Mouse (Mus musculus) layer of hippocampus, adult 9-11 months (tissue): ENCODE data around the gene Stra8.

Source experiments
- DNase-seq: peaks from one replicate; pipeline ENCODE4 v3.0.0; 2022

Gene Stra8

DNA sequence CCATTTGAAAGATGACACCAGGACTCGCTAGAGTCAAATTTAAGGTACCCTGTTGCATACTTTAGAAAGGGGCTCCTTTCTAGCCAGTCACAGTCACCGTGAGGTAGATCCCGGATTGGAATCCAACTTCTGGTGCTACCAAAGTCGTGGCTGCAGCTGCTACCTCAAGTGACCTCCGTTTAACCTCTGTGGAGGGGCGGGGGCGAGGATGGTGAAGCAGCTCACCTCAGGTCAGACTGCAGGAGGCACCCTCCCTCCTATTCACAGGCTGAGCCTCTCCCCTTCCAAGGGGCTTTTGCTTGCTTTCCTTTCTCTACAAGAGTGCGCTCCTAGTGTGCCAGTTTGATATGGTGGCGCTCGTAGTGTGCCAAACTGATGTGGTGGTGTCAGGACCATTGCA, at the start of gene Stra8:
TSS of gene Stra8 (plus strand) at position 208 of the 400 bp plus-strand sequence.
- no peak for DNase-seq

DNA sequence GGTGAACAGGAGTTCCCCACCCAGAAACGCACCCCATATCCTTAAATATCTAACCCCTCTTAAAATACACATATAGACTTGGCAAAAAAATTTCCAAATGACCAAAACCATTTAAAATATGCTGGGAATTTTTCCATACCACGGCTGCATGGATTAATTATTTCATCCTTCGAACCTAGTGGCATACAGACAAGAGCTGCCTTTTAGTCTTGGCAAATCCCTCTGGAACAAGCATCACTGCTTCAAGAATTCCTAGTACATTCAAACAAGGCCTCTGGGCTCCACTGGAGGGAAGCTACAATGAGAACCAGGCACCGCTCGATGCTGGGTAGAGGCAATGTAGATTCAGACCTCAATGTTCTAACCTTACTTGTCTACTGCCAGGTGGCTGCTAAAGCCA, 49.2 kb upstream of the Stra8 start:
- DNase-seq = no peak

DNA sequence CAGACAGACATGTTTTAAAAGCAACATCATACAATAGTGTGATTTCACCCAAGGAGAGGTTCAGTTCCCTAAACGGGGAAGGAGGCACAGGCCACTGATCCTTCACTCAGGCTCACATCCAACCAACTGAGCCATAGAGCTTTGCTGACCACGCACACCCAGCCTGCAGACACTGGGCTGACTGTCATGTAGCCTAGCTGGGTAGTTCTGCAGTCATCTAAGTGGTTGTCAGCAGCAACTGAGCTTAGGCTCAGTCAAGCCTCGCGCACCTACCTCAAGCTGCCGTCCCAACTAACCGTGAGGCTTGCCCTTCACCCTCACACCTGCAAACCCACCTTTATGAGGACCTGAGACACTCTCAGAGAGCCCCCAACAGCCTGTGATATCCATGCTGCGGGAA, 48.0 kb upstream of the Stra8 start:
- DNase-seq = no peak

DNA sequence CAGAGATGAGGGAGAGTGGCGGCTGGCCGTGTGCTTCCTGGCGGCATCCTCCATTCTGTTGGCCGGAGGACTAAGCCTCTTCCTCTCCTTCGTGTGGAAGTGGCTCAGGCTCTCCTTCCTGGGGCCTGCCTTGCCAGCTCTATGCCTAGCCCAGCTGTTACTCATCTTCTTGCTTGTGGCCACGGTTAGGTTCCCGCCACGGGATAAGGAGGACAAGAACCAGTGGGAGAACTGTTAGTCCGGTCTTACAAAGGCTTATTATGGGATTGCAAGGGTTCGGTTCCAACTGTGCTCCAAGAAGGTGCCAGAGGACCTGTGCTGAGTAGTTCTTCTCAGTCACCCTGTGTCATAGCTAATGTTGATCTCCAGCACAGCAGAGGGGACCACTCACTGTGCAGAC, 47.1 kb upstream of the Stra8 start:
- no peak for DNase-seq

DNA sequence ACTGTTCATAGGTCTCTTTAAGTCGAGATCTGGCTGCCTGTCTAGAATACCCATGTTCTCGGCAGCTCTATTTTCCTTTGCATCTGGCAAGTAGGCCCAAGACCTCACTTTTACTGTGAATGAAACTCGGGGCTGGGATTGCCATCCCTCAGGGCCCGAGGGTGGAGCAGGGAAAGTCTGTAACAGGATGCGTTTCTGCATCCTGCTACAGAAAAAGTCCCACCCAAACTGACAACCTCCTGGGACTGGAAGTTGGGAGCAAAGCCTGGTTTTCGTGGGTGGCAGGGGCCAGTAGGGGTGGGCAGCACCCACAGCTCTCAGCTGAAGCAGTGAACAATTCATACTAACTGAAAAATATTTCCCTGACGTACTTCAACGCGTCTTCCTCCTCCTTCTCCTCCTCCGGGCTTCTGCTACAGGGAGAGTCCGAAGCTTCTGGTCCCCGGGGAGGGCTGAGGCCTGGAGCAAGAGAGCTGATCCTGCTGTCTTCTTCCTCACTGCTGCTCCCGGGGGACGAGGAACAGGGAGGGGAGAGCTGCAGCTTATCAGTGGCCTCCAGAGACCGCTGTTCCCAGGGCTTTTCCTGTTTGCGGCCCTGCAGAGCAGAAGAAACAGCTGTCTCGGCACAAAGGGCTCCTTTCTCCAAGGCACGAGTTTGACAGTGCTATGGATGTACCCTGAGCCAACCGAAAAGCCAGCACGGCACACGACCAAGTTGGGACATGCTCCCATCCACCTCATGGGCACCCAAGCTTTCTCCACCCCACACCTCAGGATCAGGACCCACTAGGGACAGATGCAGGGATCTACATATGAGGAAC, 45.7 kb upstream of the Stra8 start:
- no peak for DNase-seq

DNA sequence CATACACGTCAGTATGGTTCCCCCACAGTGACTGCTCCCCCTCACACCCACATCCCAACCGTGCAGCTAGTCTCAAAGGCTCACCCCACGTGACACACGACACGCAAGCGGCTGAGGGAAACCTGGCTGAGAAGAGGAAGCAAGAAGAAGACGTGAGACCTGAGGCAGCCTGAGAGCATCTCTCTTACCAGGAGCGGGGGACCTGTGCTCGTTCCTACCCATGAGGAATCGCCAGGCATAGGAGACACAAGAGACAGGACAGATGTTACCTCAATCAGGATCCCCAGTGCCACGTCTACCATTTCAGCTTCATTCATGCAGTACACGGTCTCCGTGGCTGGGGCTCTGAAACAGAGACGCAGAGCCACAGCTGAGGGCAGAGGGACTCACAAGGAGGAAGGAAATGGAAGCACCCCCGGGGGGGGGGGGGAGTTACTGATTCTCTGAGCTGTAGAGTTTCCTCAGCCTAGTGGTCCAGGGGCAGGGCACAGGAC, 44.6 kb upstream of the Stra8 start:
- peak; percentile 62 for DNase-seq

DNA sequence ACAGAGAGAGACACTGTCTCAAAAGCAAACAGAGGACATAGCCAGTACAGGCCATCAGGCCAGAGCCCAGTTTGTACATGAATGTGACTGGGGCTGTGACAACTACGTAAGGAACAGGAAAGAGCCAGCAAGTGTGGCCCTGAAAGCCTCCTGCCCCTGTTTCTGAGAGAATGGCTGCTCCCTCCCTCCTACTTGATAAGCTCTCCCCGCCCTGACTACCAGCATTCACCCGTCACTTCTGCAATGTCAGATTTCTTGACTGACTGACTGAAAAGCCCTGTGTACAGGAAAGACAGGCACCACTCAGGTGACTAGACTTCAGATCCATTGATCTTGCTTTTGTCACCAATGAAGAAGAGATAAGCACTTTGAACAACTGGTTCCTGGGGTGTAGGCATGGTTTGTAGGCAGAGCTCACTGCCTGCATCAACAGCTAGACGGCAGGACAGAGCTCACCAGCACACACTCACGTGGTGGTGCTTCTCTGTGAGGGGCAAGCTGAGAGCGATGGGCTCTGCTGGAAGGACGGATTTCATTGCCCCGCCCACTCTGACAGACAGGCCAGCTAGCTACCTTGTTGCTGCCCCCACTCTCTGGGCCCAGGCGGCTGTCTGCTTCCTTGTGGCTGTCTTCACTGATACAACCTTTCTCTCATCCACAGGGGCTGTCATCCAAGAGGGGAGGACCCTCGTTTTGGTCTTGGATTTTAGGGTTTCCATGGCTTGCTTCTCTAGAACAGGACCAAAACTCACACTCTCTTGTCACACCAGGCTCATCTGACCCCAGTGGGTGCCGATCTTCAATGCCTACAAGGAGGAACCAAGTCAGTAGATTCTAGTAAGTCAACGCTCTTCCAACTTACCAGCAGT, 43.8 kb upstream of the Stra8 start:
- no peak for DNase-seq

DNA sequence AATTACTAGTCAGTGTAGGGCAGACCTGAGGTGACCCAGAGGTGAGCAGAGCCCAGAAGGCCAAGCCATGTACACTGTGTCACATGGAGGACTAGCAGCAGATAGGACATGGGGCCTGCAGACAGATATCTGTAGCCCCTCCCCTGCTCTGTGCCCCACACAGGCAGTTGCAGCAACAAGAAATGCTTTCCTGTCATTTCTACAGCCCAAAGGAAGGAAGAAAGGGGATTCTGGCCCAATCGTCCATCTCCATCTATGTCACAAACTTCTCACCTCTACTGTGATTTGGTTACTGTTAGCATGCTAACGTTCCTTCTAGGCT, 43.2 kb upstream of the Stra8 start:
- no peak for DNase-seq

DNA sequence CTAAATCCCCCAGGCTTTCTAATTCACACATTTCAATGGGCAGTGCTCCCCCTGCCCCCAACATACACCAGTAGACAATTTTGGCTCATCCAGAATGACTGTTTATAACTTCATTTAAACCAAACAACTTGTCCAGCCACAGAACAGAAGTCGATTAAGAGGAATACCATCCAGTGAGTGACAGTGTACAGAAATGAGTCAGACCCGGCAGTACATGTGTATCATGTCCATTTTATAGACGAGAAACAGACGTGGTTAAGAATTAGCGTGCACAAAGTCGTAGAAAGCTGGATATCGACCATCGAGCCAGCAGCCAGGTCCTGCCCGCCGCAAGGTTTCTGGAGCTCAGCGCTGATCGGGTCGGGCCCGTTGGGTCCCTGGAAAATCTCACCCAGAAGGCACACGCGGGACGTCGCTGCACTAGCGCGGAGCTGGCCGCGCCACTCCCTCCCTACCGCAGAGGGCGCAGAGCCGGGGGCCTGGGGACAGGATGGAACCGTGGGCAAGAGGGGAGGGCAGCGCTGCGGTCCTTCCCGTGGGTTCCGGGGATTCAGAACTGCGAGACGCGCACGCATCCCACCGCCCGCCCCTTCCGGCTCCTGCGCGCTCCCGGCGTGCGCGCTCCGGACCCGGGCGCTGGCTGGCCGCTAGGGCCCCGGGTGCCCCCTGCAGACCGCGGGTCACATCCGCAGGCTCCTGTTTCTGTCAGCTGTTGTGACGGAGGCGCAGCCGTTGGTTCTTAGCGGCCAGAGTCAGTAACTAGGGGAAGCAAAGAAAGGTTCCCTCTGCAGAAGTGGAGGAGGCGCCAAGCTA, 42.2 kb upstream of the Stra8 start, which contains the start of gene Cyren:
TSS of gene Cyren (minus strand) at position 552 of the 813 bp plus-strand sequence.
- DNase-seq = peak; percentile 92

DNA sequence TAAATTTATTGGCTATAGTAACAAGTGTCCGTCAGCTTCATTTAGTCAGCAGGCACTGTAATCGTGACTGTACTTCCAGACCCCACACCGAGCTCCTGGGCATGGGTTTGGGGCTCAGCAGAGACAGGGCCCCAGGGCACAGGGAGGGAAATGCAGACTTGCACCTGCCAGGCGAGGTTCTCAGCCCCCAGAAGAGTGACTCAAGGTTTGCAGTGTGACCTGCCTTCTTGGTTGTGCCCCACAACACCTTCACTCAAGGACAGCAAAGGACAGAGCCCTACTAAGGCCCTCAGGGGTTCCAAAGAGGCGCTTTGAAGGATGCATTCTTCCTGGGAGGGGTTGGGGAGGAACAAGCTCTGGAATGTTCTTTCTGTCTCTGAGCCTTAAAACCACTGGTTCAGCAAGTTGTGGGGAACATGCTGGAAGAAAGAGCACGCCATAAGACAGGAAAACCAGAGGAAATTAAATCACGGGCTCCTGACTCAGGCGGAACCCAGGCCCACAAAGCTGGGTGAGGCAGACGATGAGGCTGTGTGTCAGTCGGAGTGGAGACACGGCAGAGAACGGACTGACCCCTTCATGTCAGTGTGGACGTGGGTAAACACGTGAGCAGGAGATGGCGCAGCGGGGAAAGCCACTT, 40.7 kb upstream of the Stra8 start:
- DNase-seq = no peak

DNA sequence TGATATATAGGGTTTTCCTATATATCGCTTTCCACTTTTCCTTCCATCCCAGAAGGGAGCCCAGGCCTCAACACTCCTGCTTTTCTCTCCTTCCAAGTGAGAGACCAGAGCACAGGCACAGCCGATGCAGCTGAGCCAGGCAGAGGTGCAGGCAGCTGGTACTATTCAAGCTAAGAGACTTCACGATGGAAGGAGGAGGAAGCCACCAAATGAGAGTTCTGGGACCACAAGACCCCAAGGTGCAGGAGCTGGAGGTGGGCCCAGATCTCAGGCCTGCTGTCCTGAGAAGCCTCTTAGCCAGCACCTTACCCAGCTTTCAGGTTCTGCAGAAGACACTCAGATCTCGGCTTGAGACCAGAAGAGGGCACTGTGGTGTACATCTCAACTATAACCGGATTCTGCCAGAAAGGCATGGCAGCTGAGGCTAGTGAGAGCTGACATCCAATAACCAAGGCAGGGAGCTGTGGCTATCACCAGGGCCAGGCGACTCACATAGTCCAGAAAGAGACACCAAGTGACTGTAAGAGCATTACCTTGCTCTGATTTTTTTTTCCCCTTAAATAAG, 40.0 kb upstream of the Stra8 start:
- DNase-seq = peak; percentile 70

DNA sequence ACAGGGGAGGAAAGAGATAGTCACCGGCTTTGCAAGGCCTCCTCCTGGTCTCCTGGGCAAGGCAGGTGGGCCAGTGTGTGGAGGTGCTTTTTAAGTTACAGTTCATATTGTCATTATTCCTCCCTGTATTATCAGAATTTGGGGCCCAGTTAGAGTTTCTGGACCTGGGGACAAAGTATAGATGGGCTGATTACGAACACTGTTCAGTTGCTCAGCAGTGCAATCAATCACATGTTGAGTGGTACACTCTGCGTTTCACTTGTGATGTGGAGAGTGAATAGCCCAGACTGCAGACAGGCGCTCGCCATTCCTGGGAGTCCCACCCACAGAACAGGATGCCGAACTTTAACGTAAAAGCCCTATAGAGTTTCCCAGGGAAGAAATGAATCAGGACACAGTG, 35.2 kb upstream of the Stra8 start:
- DNase-seq = no peak

DNA sequence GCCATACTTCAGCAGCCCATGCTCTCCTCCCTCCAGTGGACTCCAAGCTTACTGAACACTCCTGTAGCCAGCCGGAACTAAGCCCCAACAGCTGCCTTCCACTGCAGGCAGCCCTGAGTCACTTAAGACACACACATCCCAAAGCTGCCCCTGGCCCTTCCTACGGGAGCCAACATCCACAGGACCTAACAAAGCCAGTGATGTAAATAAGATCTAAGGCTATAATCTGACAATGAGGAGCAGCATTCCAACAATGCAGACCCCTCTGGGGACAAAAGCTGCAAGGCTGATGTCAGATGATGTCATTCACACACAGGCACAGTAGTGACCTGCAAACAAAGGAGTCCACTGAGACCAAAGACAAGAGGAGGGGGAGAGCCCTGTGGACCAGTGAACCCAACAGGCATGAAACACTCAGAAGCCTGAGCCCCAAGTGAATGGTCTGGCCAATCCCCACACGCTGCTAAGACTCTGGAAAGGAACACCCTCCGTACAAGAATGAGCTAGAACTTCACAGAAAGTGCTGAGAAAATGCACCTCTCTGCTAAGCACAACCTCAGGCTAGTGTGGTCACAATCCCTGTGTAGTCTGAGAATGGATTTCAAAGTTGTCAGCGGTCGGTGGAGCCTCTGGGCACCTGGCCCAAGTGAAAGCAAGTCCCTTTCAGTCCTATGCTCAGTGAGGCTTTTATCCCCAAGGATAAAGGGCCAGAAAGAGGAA, 32.7 kb upstream of the Stra8 start:
- DNase-seq = peak; percentile 73

DNA sequence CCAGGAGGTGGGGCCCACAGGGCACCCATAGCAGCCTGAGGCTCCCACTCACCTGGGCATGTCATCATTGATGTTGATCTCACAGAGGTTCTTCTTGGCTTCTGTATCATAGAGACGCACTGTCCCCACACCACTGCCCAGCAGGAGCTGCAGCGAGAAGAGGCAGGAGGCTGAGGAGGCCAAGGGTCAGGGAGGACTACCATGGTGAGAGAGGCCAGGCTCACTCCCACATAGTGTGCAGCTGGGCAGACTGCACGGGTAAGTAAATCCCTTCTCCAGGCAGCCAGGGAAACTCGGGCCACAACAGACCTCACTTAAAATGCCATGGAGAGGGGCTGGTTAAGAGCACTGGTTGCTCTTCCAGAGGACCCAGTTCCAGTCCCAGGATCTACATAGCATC, 30.8 kb upstream of the Stra8 start:
- DNase-seq = no peak

DNA sequence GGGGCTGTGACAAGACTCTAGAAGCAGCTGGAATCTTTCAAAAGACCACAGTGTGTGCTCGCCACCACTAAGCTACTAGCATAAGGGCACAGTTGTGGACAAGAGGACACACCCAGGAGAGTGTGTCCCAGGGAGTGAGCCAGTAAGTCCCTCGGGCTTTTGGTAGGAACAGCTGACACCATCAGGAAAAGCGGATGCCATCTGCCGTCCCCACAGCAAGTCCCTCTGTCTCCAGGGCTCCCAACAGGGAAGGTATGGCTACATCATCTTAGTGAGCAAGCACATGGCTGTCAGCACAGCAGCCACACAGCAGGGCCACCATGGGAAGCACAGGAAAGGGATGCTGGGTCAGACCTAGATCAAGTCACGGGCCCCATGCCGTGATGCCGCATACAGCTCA, 24.4 kb upstream of the Stra8 start:
- DNase-seq = no peak

DNA sequence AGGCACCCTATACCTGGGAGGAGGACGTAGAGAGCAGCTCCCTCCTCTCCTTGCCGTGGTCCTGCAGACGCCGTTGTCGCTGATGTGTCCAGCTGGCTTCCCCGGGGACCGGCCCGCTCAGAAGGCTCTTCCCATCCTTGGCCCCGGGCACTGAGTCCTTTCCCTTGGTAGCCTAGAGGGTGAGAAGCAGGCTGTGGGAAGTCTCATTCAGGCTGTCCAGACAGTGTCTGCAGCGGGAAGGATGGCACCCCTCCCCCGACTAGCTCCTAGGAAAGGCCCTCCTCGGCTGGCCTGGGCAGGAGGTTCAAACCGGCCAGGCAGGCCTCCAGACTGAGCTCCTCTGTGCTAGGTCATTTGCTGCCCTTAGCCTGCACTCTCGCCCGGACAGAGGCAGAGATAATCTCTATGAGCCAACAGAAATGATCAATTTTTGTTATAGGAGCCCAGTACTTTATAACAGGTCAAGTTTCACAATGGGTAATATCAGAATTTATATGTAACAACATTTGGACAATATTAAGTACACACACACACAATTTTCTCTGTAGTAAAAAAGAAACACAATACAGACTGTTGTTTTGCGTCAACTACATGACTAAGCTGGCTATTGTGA, 23.7 kb upstream of the Stra8 start:
- no peak for DNase-seq

DNA sequence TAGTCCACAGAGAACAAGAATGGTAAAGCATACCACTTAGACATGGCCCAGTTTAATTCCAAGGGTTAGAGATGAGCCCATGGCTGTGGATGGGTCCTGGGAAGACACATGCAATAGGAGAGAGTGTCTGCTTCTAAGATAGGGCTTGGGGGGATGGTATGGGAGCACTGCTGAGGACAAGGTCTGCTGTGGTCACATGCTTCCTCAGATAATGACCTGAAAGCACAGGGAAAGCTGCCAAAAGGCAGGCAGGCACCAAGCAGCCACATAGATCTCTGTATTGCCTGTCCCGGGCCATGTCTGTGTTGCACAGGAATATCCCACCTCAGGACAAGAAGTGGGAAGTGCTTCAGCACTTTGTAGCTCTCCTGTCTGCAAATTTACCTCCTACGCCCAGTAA, 20.8 kb upstream of the Stra8 start:
- DNase-seq = no peak

DNA sequence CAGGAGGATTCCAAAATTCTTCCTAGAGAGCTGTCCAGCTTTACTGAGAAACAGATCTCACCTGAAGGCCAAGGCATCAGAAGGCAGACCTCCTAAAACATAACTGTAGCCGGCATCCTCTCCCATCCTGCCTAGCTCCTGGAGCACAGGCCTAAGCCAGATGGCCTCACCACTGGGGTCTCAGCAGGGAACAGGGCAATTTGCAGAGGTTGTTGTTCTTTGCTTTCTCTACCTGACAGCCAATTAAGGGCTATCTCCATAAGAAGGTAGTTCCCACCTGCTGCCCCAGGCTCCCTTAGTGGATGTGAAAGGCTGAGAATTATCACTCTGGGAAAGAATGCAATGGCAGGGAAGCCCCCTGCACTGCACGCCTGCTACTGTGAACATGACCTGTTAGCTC, 19.0 kb upstream of the Stra8 start:
- DNase-seq = no peak

DNA sequence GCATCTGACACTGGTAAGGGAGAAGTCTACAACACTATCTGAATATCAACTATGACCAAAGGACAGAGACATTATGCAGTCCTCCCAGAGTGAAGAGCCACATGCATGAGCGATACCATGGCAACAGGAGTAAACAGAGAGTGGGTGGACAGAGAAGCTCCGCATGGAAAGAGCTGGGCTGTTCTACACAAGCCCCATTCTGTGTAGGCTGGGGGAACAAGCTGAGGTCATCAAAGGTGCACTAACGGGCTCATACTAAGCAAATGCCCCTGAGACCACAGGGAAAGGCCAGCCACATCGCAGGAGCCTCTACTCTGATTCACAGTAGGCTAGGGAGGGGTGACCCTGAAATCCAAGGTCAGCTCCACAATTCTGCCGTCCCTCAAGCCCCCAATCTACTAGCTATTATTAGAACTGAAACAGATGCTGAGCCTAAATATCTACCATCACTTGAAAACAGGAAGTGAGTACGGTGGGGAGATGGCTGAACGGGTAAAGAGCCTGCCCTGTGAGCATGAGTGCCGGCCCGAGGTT, 18.0 kb upstream of the Stra8 start:
- no peak for DNase-seq

DNA sequence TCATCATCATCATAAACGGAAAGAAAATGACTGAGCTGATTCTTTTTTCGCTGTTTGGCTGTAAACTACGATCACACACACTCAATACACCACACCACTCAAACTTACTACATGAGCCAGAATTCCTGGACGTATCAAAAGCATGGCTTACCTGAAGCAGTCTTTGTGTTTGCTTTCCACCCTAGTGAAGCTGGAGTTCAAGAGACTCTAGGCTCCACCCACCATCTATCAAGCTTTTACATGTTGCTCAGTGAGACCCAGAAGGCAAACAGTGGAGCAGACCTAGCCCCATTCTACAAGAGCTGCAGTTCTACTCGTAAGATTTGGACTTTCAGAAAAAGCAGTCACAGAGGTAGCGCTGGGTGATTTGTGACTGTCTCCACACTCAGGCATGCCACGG, 17.4 kb upstream of the Stra8 start:
- no peak for DNase-seq

DNA sequence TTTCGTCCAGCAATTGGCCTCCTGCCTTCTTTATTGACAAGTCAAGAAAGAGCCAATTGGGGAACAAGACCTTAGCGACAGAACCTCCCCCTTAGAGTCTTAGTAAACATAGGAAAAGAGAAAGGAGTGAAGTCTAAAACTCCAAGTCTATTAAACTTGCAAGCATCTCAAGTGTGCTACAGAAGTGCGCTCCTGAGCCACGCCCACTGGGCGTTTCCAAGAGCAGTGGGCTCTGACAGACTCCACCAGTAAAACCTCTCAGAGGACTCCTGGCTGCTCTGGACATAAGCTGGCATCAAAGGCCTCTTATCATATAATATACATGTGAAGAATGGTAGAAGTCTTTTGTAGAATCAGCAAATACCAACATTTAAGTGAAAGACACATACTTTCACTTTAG, 16.5 kb upstream of the Stra8 start:
- DNase-seq = no peak
